Mouse (Mus musculus): ENCODE measurements around the gene Col6a3.

DNA sequence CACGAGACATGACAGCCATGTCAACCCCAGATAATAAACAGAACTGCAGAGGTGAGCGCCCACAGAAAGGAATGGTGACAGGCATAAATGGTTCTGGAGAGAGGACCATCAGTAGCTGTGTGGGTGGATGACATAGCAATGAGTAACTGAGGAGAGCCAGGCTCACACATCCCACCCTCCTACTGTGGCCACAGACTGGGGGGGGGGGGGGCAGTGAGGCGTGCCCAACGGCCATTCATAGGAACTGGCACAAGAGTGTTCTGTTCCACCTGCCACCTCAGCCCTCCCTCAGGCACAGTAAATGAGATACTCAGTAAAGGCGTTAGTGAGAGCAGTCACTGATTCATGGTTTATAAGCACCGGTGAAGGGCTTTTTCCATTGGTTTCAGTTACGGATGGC lies 23.0 kb upstream of the Col6a3 start:
- TF ChIP-seq GATA1 (IDR thresholded peaks at IDR 0.05; ENCODE audit: borderline replicate concordance, low read length): no peak
- no peak for TF ChIP-seq FLI1 (IDR thresholded peaks at IDR 0.05; ENCODE audit: low read length)

All from megakaryocyte, embryonic 14.5 days (primary cell).